Comparison of ENCODE assay signal across 12 mouse cellular contexts in genomic region chr4:154297761-154298160, GRCm38 (mm10). TPM values are rescaled to one million over a fixed set of nuclear protein-coding genes. Genes with fewer than 3 reads are reported as not detected.
DNase-seq lines count a peak whose midpoint lies in the region; ATAC-seq and TF ChIP-seq lines count a peak whose summit lies in the region.
"Had no signal": no experiment of that assay in that cellular context is flagged by ENCODE, and none has a peak within 500 bp of the region (broad histone marks: within the 10 kb centered on the region; RNA-seq: fewer than 3 reads in every experiment).

No protein-coding gene starts in this region.

- H3K9me3 ChIP-seq in limb, embryonic 15.5 days = no peaks in the 10 kb centered on the region
- no peaks in the 10 kb centered on the region for H3K9me3 ChIP-seq in limb, embryonic 10.5 days (replicated peaks)
- no peaks in the 10 kb centered on the region for H3K9me3 ChIP-seq in intestine, embryonic 15.5 days
- H3K9me3 ChIP-seq in liver, embryonic 12.5 days (replicated peaks) = no peaks in the 10 kb centered on the region
- H3K9me3 ChIP-seq in stomach, embryonic 14.5 days (ENCODE audit: control insufficient read depth, low read depth, low read length) = no peaks in the 10 kb centered on the region

- WGBS in limb, embryonic 15.5 days = 44% methylated on average over 9 of the region's 9 CpGs
- 30% methylated on average over 9 of the region's 9 CpGs for WGBS in limb, embryonic 10.5 days
- 21% methylated on average over 9 of the region's 9 CpGs for WGBS in intestine, embryonic 15.5 days
- 23% methylated on average over 9 of the region's 9 CpGs for WGBS in liver, embryonic 12.5 days (ENCODE audit: insufficient replicate concordance)
- 29% methylated on average over 9 of the region's 9 CpGs for WGBS in stomach, embryonic 14.5 days
- WGBS in heart, adult 2 months = 42% methylated on average over 9 of the region's 9 CpGs

- no peak for TF ChIP-seq POLR2A in heart, adult 2 months (IDR thresholded peaks at IDR 0.05; ENCODE audit: insufficient read depth, low read depth, low read length)

- no peak for DNase-seq in limb, embryonic 10.5 days (ENCODE audit: low spot score)
- DNase-seq in right cerebral cortex, adult 18-20 months = no peak
- DNase-seq in B cell, adult 2 months = no peak
- DNase-seq in heart, adult 2 months = no peak
- DNase-seq: cerebellum, adult 8-10 months; left cerebral cortex, postnatal 4 days had no signal

- H3K4me2 ChIP-seq in limb, embryonic 15.5 days = no peak overlapping the region
- peak overlapping the region; percentile 81 for H3K4me2 ChIP-seq in intestine, embryonic 15.5 days (replicated peaks)
- H3K4me2 ChIP-seq in liver, embryonic 12.5 days = peak overlapping the region; percentile 1; the same call in 1 of the 2 replicates
- peak overlapping the region; percentile 25 for H3K4me2 ChIP-seq in stomach, embryonic 14.5 days (replicated peaks; ENCODE audit: low read depth, low read length)

- intact Hi-C loops in heart, adult 2 months (cut with DNase I) = no loop called here

- no peaks in the 10 kb centered on the region for H3K36me3 ChIP-seq in limb, embryonic 15.5 days
- H3K36me3 ChIP-seq in limb, embryonic 10.5 days = no peaks in the 10 kb centered on the region
- no peaks in the 10 kb centered on the region for H3K36me3 ChIP-seq in intestine, embryonic 15.5 days
- no peaks in the 10 kb centered on the region for H3K36me3 ChIP-seq in liver, embryonic 12.5 days
- H3K36me3 ChIP-seq in stomach, embryonic 14.5 days (ENCODE audit: control insufficient read depth, insufficient read depth, low read length) = no peaks in the 10 kb centered on the region
- H3K36me3 ChIP-seq in heart, adult 2 months (ENCODE audit: control insufficient read depth, insufficient read depth, low read length) = no peaks in the 10 kb centered on the region

- H3K4me1 ChIP-seq in limb, embryonic 15.5 days = peaks cover 33% of the 10 kb centered on the region
- H3K4me1 ChIP-seq in limb, embryonic 10.5 days = peaks cover 58% of the 10 kb centered on the region
- peaks cover 20% of the 10 kb centered on the region for H3K4me1 ChIP-seq in intestine, embryonic 15.5 days (replicated peaks)
- H3K4me1 ChIP-seq in liver, embryonic 12.5 days = 0 out of 2 replicates have a peak, but pooled peaks cover 12% of the 10 kb centered on the region
- peaks cover 19% of the 10 kb centered on the region for H3K4me1 ChIP-seq in stomach, embryonic 14.5 days (ENCODE audit: control insufficient read depth, insufficient read depth, low read length)
- peaks cover 1% of the 10 kb centered on the region; the same call in 1 of the 2 replicates for H3K4me1 ChIP-seq in heart, adult 2 months (ENCODE audit: control insufficient read depth, insufficient read depth, low read length)

- no peaks in the 10 kb centered on the region for H3K79me2 ChIP-seq in heart, adult 2 months (replicated peaks; ENCODE audit: control insufficient read depth, insufficient read depth, low read length)

- no peak for TF ChIP-seq CTCF in heart, adult 2 months (IDR thresholded peaks at IDR 0.05)

- H3K9ac ChIP-seq in limb, embryonic 15.5 days = 0 out of 2 replicates have a peak overlapping the region, but pooled peaks have one; percentile 4
- peak overlapping the region; percentile 26; the same call in 1 of the 2 replicates for H3K9ac ChIP-seq in intestine, embryonic 15.5 days
- no peak overlapping the region for H3K9ac ChIP-seq in liver, embryonic 12.5 days
- H3K9ac ChIP-seq in stomach, embryonic 14.5 days (replicated peaks; ENCODE audit: low read depth, low read length) = no peak overlapping the region
- H3K9ac ChIP-seq in heart, adult 2 months (ENCODE audit: low read depth, low read length) = no peak overlapping the region

- no peak overlapping the region for H3K4me3 ChIP-seq in limb, embryonic 15.5 days
- no peak overlapping the region; the same call in 1 of the 2 replicates for H3K4me3 ChIP-seq in limb, embryonic 10.5 days
- peak overlapping the region; percentile 16 for H3K4me3 ChIP-seq in intestine, embryonic 15.5 days (replicated peaks)
- H3K4me3 ChIP-seq in liver, embryonic 12.5 days = no peak overlapping the region
- no peak overlapping the region for H3K4me3 ChIP-seq in stomach, embryonic 14.5 days (ENCODE audit: low read depth, low read length)
- H3K4me3 ChIP-seq in heart, adult 2 months = no peak overlapping the region

- no peak overlapping the region for H3K27ac ChIP-seq in limb, embryonic 15.5 days
- no peak overlapping the region for H3K27ac ChIP-seq in limb, embryonic 10.5 days
- peak overlapping the region; percentile 57 for H3K27ac ChIP-seq in intestine, embryonic 15.5 days
- H3K27ac ChIP-seq in liver, embryonic 12.5 days = no peak overlapping the region
- H3K27ac ChIP-seq in stomach, embryonic 14.5 days (ENCODE audit: low read length) = no peak overlapping the region
- no peak overlapping the region for H3K27ac ChIP-seq in heart, adult 2 months

- peaks cover 39% of the 10 kb centered on the region for H3K27me3 ChIP-seq in limb, embryonic 15.5 days
- H3K27me3 ChIP-seq in limb, embryonic 10.5 days (ENCODE audit: low read depth, poor library complexity, severe bottlenecking) = peaks cover 70% of the 10 kb centered on the region
- H3K27me3 ChIP-seq in intestine, embryonic 15.5 days (replicated peaks) = peaks cover 21% of the 10 kb centered on the region
- H3K27me3 ChIP-seq in liver, embryonic 12.5 days (replicated peaks) = peaks cover 56% of the 10 kb centered on the region
- H3K27me3 ChIP-seq in stomach, embryonic 14.5 days (ENCODE audit: control insufficient read depth, insufficient read depth, low read length) = 0 out of 2 replicates have a peak, but pooled peaks cover 5% of the 10 kb centered on the region
- peaks cover 5% of the 10 kb centered on the region for H3K27me3 ChIP-seq in heart, adult 2 months (ENCODE audit: control insufficient read depth, insufficient read depth, low read length)

- no peak for ATAC-seq in limb, embryonic 15.5 days (ENCODE audit: insufficient number of reproducible peaks, low FRiP score, low TSS enrichment, low read depth)
- peak; percentile 53 for ATAC-seq in intestine, embryonic 15.5 days
- no peak for ATAC-seq in liver, embryonic 12.5 days
- 0 out of 2 replicates have a peak, but pooled peaks have one; percentile 20 for ATAC-seq in stomach, embryonic 14.5 days (ENCODE audit: insufficient number of reproducible peaks, insufficient read depth, low FRiP score, low read depth)
- ATAC-seq: forebrain, embryonic 14.5 days had no signal

- no peak for TF ChIP-seq EP300 in heart, adult 2 months (IDR thresholded peaks at IDR 0.05; ENCODE audit: insufficient read depth, low read depth, low read length)

RNA-seq across cellular contexts. Expression of gene Arhgef16, which starts 3.7 kb away (rescaled TPM):
- 5.5 and 6.5 TPM in 2 replicates for polyA plus RNA-seq in limb, embryonic 15.5 days (2015; fragmentation: Nextera tagmentation; extraction: Ambion mirVana)
- polyA plus RNA-seq in limb, embryonic 10.5 days (2016; fragmentation: Nextera tagmentation; extraction: Ambion mirVana) = 5.3 and 6.2 TPM in 2 replicates
- 50.3 and 57.1 TPM in 2 replicates for polyA plus RNA-seq in intestine, embryonic 15.5 days (2015; fragmentation: Nextera tagmentation; extraction: Ambion mirVana)
- polyA plus RNA-seq in liver, embryonic 12.5 days (2016; fragmentation: Nextera tagmentation; extraction: Ambion mirVana) = 3.9 and 4.5 TPM in 2 replicates
- polyA plus RNA-seq in stomach, embryonic 14.5 days (2014; fragmentation: Nextera tagmentation; extraction: Ambion mirVana) = 23.7 and 25.7 TPM in 2 replicates
- under 1 TPM; 0.36 to 0.39 TPM for total RNA-seq in heart, adult 2 months (2021)
- 1.2 and 1.6 TPM in 2 replicates for polyA plus RNA-seq in heart, adult 2 months (2012; rRNA removed)
- total RNA-seq: hematopoietic stem cell, adult 5-6 weeks had no signal

RNA-seq across cellular contexts. Expression of gene B230104I21Rik, which starts 38.2 kb away (rescaled TPM):
- not detected in 2 replicates for polyA plus RNA-seq in limb, embryonic 15.5 days (2015; fragmentation: Nextera tagmentation; extraction: Ambion mirVana)
- polyA plus RNA-seq in limb, embryonic 10.5 days (2016; fragmentation: Nextera tagmentation; extraction: Ambion mirVana) = 0.18 TPM in 1 of 2 replicates, not detected in the other
- polyA plus RNA-seq in intestine, embryonic 15.5 days (2015; fragmentation: Nextera tagmentation; extraction: Ambion mirVana) = not detected in 2 replicates
- polyA plus RNA-seq in liver, embryonic 12.5 days (2016; fragmentation: Nextera tagmentation; extraction: Ambion mirVana) = not detected in 2 replicates
- not detected in 2 replicates for polyA plus RNA-seq in stomach, embryonic 14.5 days (2014; fragmentation: Nextera tagmentation; extraction: Ambion mirVana)
- not detected for total RNA-seq in heart, adult 2 months (2021)
- polyA plus RNA-seq in heart, adult 2 months (2012; rRNA removed) = not detected in 2 replicates
- total RNA-seq: hematopoietic stem cell, adult 5-6 weeks; left cerebral cortex, postnatal 4 days had no signal
- polyA plus RNA-seq: forebrain, embryonic 14.5 days had no signal

Comparison
In these comparisons a context has a peak if more than half of its experiments do, and no peak if none do; other contexts are left out.
1. ATAC-seq: peak in intestine, embryonic 15.5 days (single experiment) and stomach, embryonic 14.5 days (single experiment); none in limb, embryonic 15.5 days (single experiment) and liver, embryonic 12.5 days (single experiment).
2. H3K9ac ChIP-seq: peak in limb, embryonic 15.5 days (single experiment) and intestine, embryonic 15.5 days (single experiment); none in liver, embryonic 12.5 days (single experiment), stomach, embryonic 14.5 days (single experiment) and heart, adult 2 months (single experiment).